Mouse (Mus musculus): ENCODE measurements around the gene Dscaml1. TPM values are rescaled to one million over a fixed set of nuclear protein-coding genes. Genes with fewer than 3 reads are reported as not detected.
A peak's percentile ranks its signal among the peaks of the same experiment; 100 is the strongest.

The Dscaml1 gene
- polyA plus RNA-seq, 1 experiment from 2014 or later, result 0.83 TPM

DNA sequence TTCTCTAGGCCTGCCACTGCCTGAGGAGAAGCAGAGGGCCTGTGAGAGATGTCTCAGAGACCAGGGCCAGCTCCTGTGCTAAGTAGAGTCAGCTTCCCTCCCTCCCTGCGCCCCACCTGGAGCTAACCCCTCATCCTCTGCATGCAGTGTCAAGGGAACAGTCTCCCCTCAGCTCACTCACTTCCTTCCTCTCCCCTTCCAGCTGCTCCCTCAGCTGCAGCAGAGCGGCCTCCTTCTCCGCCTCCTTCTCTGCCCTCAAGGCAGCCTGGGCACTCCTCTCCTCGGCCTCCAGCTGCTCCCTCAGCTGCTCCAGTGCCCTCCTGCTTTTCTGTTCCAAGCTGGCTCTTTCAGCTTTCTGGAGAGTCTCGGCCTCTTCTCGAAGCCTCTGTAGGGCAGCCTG, 352.8 kb downstream of the Dscaml1 start:
- Histone ChIP-seq H3K27ac (no peak overlapping the region), H3K36me3 (peaks cover 55% of the 10 kb centered on the region), H3K4me3 (replicated peaks) (no peak overlapping the region), H3K4me1 (replicated peaks) (no peaks in the 10 kb centered on the region), H3K4me2 (no peak overlapping the region), H3K27me3 (no peaks in the 10 kb centered on the region), H3K9me3 (no peaks in the 10 kb centered on the region), H3K9ac (replicated peaks) (no peak overlapping the region)
- WGBS, result 79% methylated on average over 6 of the region's 6 CpGs
- ATAC-seq (ENCODE audit: insufficient number of reproducible peaks, insufficient read depth, low FRiP score, low TSS enrichment, low read depth), result no peak

GRCm38 (mm10) chr9:45783249-45784069, 357.0 kb downstream of the Dscaml1 start:
- no peaks in the 10 kb centered on the region for H3K27me3 ChIP-seq
- H3K27ac ChIP-seq, result 0 out of 2 replicates have a peak overlapping the region, but pooled peaks have one; percentile 37
- WGBS, result 84% methylated on average over 12 of the region's 12 CpGs
- H3K9me3 ChIP-seq, result no peaks in the 10 kb centered on the region
- no peak overlapping the region for H3K4me3 ChIP-seq (replicated peaks)
- ATAC-seq (ENCODE audit: insufficient number of reproducible peaks, insufficient read depth, low FRiP score, low TSS enrichment, low read depth), result no peak
- H3K36me3 ChIP-seq, result peaks cover 41% of the 10 kb centered on the region
- no peak overlapping the region for H3K9ac ChIP-seq (replicated peaks)
- H3K4me1 ChIP-seq (replicated peaks), result no peaks in the 10 kb centered on the region
- H3K4me2 ChIP-seq, result no peak overlapping the region

DNA sequence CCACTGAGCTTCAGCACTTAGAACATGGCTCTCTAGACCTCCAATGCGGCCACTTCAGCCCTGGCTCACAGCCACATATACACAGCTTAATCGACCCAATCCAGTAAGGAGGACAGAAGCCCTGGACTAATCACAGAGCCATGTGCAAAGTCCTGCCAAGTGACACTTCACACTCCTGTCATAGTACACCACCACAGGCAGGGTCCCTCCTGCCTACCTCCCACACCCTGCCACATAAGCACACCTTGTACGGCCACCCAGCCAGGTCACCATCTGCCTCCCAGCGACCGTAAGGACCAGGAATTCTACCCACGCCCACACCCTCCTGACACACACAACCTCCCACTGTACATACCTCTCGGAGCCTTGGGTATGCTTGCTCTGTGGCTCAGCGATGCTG, 360.6 kb downstream of the Dscaml1 start:
- Histone ChIP-seq H3K4me3 (replicated peaks) (no peak overlapping the region), H3K9ac (replicated peaks) (no peak overlapping the region), H3K27ac (no peak overlapping the region), H3K4me2 (no peak overlapping the region), H3K27me3 (no peaks in the 10 kb centered on the region), H3K4me1 (replicated peaks) (no peaks in the 10 kb centered on the region), H3K36me3 (peaks cover 48% of the 10 kb centered on the region), H3K9me3 (no peaks in the 10 kb centered on the region)
- 89% methylated on average over 8 of the region's 8 CpGs for WGBS
- no peak for ATAC-seq (ENCODE audit: insufficient number of reproducible peaks, insufficient read depth, low FRiP score, low TSS enrichment, low read depth)

DNA sequence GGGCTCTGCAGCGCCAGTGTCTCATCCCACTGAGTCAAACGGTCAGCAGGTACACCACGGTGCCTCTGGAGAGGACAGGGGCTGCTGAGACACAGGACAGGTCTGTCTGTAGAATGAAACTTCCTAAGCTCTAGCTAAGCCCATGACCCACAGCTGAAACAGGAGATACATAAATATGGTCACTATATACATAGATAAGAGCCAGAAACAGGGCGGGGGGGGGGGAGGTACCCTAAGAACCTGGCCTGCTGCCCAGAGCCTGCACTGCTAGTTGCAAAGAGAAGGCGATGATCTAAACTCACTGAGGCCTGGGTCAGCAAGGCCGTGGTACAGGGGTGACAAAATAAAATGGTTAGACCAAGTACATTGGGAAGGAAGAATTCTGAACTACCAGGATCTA, 361.1 kb downstream of the Dscaml1 start:
- no peak overlapping the region for H3K27ac ChIP-seq
- H3K9me3 ChIP-seq, result no peaks in the 10 kb centered on the region
- H3K4me1 ChIP-seq (replicated peaks), result no peaks in the 10 kb centered on the region
- 92% methylated on average over 6 of the region's 6 CpGs for WGBS
- H3K36me3 ChIP-seq, result peaks cover 52% of the 10 kb centered on the region
- H3K9ac ChIP-seq (replicated peaks), result no peak overlapping the region
- ATAC-seq (ENCODE audit: insufficient number of reproducible peaks, insufficient read depth, low FRiP score, low TSS enrichment, low read depth), result no peak
- H3K4me2 ChIP-seq, result no peak overlapping the region
- no peak overlapping the region for H3K4me3 ChIP-seq (replicated peaks)
- no peaks in the 10 kb centered on the region for H3K27me3 ChIP-seq

GRCm38 (mm10) chr9:45788405-45788804, 362.0 kb downstream of the Dscaml1 start:
- WGBS, result 58% methylated on average over 5 of the region's 5 CpGs
- Histone ChIP-seq H3K36me3 (peaks cover 58% of the 10 kb centered on the region), H3K4me2 (no peak overlapping the region), H3K27me3 (no peaks in the 10 kb centered on the region), H3K4me1 (replicated peaks) (no peaks in the 10 kb centered on the region), H3K27ac (no peak overlapping the region), H3K9me3 (no peaks in the 10 kb centered on the region), H3K9ac (replicated peaks) (no peak overlapping the region), H3K4me3 (replicated peaks) (no peak overlapping the region)
- ATAC-seq (ENCODE audit: insufficient number of reproducible peaks, insufficient read depth, low FRiP score, low TSS enrichment, low read depth), result no peak

DNA sequence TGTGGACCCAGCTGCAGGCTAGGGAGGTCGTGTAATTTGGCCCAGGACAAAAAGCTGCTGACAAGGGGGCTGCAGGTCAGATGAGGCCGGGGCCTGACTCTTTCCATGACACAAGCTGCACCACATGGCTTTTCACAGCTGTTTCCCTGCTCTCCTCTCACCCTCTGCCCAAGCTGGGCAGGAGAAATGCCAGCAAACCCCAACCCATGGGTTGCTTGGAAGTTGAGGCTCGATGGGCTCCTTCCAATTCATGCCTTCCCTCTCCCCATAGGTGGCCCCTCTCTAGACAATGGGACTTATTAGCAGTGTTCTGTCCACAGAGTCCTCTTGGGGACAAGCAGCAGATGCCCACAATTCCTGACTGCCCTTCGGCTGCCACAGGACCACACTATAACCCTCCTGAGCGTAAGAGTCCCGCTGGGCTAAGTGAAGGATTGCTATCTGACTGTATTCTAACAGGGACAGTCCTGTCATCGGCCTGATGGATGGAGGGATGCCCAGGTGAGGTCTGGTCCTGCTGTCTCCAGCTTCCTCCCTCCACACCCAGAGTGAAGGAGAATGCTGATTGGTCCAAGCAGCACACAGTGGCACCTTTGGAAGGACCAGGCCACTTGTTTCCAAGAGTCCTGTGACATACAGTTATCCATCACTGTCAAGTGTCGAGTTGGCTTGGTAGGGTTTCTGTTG, 365.2 kb downstream of the Dscaml1 start:
- H3K27ac ChIP-seq, result no peak overlapping the region
- H3K4me3 ChIP-seq (replicated peaks), result no peak overlapping the region
- 79% methylated on average over 8 of the region's 8 CpGs for WGBS
- no peak for ATAC-seq (ENCODE audit: insufficient number of reproducible peaks, insufficient read depth, low FRiP score, low TSS enrichment, low read depth)
- no peaks in the 10 kb centered on the region for H3K9me3 ChIP-seq
- no peaks in the 10 kb centered on the region for H3K27me3 ChIP-seq
- H3K9ac ChIP-seq (replicated peaks), result no peak overlapping the region; the same call in 1 of the 2 replicates
- H3K4me2 ChIP-seq, result no peak overlapping the region
- peaks cover 56% of the 10 kb centered on the region for H3K36me3 ChIP-seq
- H3K4me1 ChIP-seq (replicated peaks), result no peaks in the 10 kb centered on the region

DNA sequence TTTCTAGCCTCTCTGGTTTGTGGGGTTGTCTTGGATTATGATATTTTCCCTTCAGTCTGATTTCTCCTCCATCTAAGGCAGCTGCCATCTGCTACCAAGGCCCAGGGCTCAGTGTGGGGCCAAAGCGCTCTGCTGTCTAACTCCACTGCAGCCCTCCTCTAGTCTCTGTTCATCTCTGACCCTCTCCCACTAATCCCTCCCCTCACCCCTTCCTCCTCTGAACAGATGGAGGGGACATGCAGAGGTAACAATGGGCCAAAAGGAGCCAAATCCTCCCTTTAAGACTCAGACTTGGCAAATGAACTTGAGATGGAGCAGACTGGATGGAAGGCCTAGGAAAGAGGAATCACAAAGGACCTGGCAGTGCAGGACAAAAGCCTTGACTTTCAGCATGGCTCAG, 365.8 kb downstream of the Dscaml1 start:
- no peaks in the 10 kb centered on the region for H3K4me1 ChIP-seq (replicated peaks)
- no peak overlapping the region for H3K9ac ChIP-seq (replicated peaks)
- no peaks in the 10 kb centered on the region for H3K9me3 ChIP-seq
- no peak overlapping the region for H3K27ac ChIP-seq
- no peaks in the 10 kb centered on the region for H3K27me3 ChIP-seq
- ATAC-seq (ENCODE audit: insufficient number of reproducible peaks, insufficient read depth, low FRiP score, low TSS enrichment, low read depth), result no peak
- H3K36me3 ChIP-seq, result peaks cover 51% of the 10 kb centered on the region
- no peak overlapping the region for H3K4me3 ChIP-seq (replicated peaks)
- H3K4me2 ChIP-seq, result no peak overlapping the region
- 93% methylated on average over 1 of the region's 1 CpGs for WGBS

- H3K36me3 ChIP-seq, result peaks cover 50% of the 10 kb centered on the region
- peaks cover 10% of the 10 kb centered on the region for H3K4me1 ChIP-seq (replicated peaks)
- 75% methylated on average over 6 of the region's 6 CpGs for WGBS
- H3K9me3 ChIP-seq, result no peaks in the 10 kb centered on the region
- H3K4me3 ChIP-seq (replicated peaks), result no peak overlapping the region
- H3K27ac ChIP-seq, result no peak overlapping the region
- H3K27me3 ChIP-seq, result no peaks in the 10 kb centered on the region
- ATAC-seq (ENCODE audit: insufficient number of reproducible peaks, insufficient read depth, low FRiP score, low TSS enrichment, low read depth), result no peak
- H3K9ac ChIP-seq (replicated peaks), result no peak overlapping the region
- no peak overlapping the region for H3K4me2 ChIP-seq
Measured at GRCm38 (mm10) chr9:45793697-45794096, 367.3 kb downstream of the Dscaml1 start.

GRCm38 (mm10) chr9:45795722-45796121, 369.3 kb downstream of the Dscaml1 start:
- Histone ChIP-seq H3K4me2 (no peak overlapping the region), H3K4me3 (replicated peaks) (no peak overlapping the region), H3K4me1 (replicated peaks) (peaks cover 21% of the 10 kb centered on the region), H3K27ac (no peak overlapping the region), H3K36me3 (peaks cover 43% of the 10 kb centered on the region), H3K9me3 (no peaks in the 10 kb centered on the region), H3K9ac (replicated peaks) (no peak overlapping the region), H3K27me3 (no peaks in the 10 kb centered on the region)
- 82% methylated on average over 5 of the region's 5 CpGs for WGBS
- ATAC-seq (ENCODE audit: insufficient number of reproducible peaks, insufficient read depth, low FRiP score, low TSS enrichment, low read depth), result no peak

- H3K9ac ChIP-seq (replicated peaks), result no peak overlapping the region
- no peaks in the 10 kb centered on the region for H3K9me3 ChIP-seq
- H3K27ac ChIP-seq, result no peak overlapping the region
- no peaks in the 10 kb centered on the region for H3K27me3 ChIP-seq
- no peak overlapping the region for H3K4me2 ChIP-seq
- 80% methylated on average over 3 of the region's 3 CpGs for WGBS
- peaks cover 42% of the 10 kb centered on the region for H3K36me3 ChIP-seq
- no peak for ATAC-seq (ENCODE audit: insufficient number of reproducible peaks, insufficient read depth, low FRiP score, low TSS enrichment, low read depth)
- H3K4me3 ChIP-seq (replicated peaks), result no peak overlapping the region
- H3K4me1 ChIP-seq (replicated peaks), result peaks cover 21% of the 10 kb centered on the region
Measured at GRCm38 (mm10) chr9:45797271-45797670, 370.8 kb downstream of the Dscaml1 start.

DNA sequence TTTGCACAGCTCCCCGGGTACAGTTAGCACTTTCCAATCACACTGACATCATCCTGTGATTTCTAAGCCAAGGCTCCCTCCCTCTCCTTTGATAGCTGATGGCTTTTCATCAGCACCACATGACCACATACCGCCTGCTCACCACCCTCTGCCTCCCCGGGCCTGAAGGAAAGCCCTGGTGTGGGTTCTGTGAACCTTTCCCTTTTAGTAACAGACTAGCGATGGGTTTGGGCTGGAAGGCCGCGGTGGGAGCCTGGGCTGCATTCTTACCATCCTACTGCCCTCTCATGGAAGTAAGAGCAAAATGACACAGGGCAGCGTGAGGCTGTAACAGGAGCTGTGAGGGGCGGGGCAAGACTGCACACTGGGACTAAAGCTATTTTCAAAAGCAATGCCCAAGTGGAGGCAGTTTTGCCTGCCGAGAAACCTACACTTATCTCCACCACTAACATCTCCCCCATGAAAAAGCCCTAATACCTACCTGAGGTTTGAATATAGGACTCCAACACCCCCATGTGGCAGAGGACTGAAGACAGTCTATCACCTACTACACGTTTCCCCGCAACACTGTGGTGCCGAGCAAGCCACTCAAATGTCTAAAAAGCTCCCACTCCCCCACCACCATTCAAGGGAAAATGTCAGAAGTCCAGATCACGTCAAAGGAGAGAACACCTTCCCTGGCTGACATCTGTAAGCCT, 372.2 kb downstream of the Dscaml1 start:
- no peak overlapping the region for H3K4me3 ChIP-seq (replicated peaks)
- peaks cover 21% of the 10 kb centered on the region for H3K4me1 ChIP-seq (replicated peaks)

More for the DNA sequence above, 372.2 kb downstream of the Dscaml1 start:
- Histone ChIP-seq H3K9me3 (no peaks in the 10 kb centered on the region), H3K27me3 (no peaks in the 10 kb centered on the region), H3K27ac (peak overlapping the region; percentile 76), H3K9ac (replicated peaks) (0 out of 2 replicates have a peak overlapping the region, but pooled peaks have one; percentile 0), H3K4me2 (peak overlapping the region; percentile 44), H3K36me3 (peaks cover 37% of the 10 kb centered on the region)
- ATAC-seq (ENCODE audit: insufficient number of reproducible peaks, insufficient read depth, low FRiP score, low TSS enrichment, low read depth), result peak; percentile 84
- WGBS, result 15% methylated on average over 13 of the region's 13 CpGs
